Mouse (Mus musculus): ENCODE results near the gene C1qtnf4.

DNA sequence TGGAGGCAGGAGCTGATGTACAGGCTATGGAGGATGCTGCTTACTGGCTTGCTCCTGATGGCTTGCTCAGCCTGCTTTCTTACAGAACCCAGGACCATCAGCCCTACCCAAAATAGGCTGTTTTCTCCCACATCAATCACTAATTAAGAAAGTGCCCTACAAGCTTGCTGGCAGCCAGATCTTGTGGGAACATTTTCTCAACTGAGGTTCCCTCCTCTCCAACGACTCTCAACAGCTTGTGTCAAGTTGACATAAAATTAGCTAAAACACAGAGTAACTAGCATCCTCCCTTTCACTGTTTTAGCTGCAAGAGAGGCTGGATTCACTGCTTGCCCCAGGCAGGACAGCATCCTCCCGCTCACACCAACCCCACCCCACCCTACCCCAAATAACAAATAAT lies 3.8 kb upstream of the C1qtnf4 start:
- TF ChIP-seq POLR2A (IDR thresholded peaks at IDR 0.05; ENCODE audit: low read depth, low read length) = no peak
- TF ChIP-seq CTCF (IDR thresholded peaks at IDR 0.05; ENCODE audit: extremely low read depth, insufficient read length, insufficient replicate concordance, low read depth, low read length) = no peak

Measured in small intestine, adult 2 months (tissue).